Mouse (Mus musculus) hindbrain, embryonic 15.5 days (tissue): ENCODE results near the gene Slc22a5. TPM values are rescaled to one million over a fixed set of nuclear protein-coding genes. Genes with fewer than 3 reads are reported as not detected.
A peak's percentile ranks its signal among the peaks of the same experiment; 100 is the strongest.

Experiments
- ATAC-seq: fragments of 200-750 bp; cut with Nextera tagmentation; 2 replicates; pipeline ENCODE4 v1.8.0; 2017; ENCODE audit warnings: low read depth, moderate number of reproducible peaks, moderate TSS enrichment; ENCODE audit not compliant: low FRiP score
- H3K27ac ChIP-seq: fragments of 300-500 bp; sonication (generic); replicated peaks from 2 replicates; pipeline ENCODE4 v1.5.1; 2015; ENCODE audit warnings: mild to moderate bottlenecking, inconsistent platforms
- H3K27me3 ChIP-seq: fragments of 300-500 bp; sonication (generic); 2 replicates; pipeline ENCODE4 v1.6.1; 2015; ENCODE audit warnings: control low read depth, inconsistent platforms
- H3K36me3 ChIP-seq: fragments of 300-500 bp; sonication (generic); 2 replicates; pipeline ENCODE4 v1.6.1; 2015; ENCODE audit warnings: control low read depth, inconsistent platforms
- H3K4me1 ChIP-seq: fragments of 300-500 bp; sonication (generic); replicated peaks from 2 replicates; pipeline ENCODE4 v1.6.1; 2015; ENCODE audit warnings: control low read depth, inconsistent platforms
- H3K4me2 ChIP-seq: fragments of 300-500 bp; sonication (generic); 2 replicates; pipeline ENCODE4 v1.6.1; 2015; ENCODE audit warnings: moderate library complexity, mild to moderate bottlenecking, inconsistent platforms
- H3K4me3 ChIP-seq: fragments of 300-500 bp; sonication (generic); 2 replicates; pipeline ENCODE4 v1.5.1; 2015; ENCODE audit warnings: mild to moderate bottlenecking, inconsistent platforms
- H3K9ac ChIP-seq: fragments of 300-500 bp; sonication (generic); 2 replicates; pipeline ENCODE4 v1.6.1; 2015; ENCODE audit warnings: inconsistent platforms
- H3K9me3 ChIP-seq: fragments of 300-500 bp; sonication (generic); 2 replicates; pipeline ENCODE4 v1.6.1; 2016; ENCODE audit warnings: control low read depth, inconsistent platforms
- WGBS: fragments of 180-500 bp; shearing (Covaris S2); methylation state at CpG from one replicate; pipeline ENCODE4 v1.1.7; 2015; 5-methylcytosine and 5-hydroxymethylcytosine counted together
- polyA plus RNA-seq: library from polyadenylated mRNA; unstranded; fragments of >200 nt; fragmentation: Nextera tagmentation; extraction: Ambion mirVana; gene quantifications from 2 replicates; pipeline ENCODE4 v1.2.1, GENCODE M21; 2015

The Slc22a5 gene
- polyA plus RNA-seq, 1 experiment from 2014 or later: 12.1 TPM

GRCm38 (mm10) chr11:53853665-53854064 is 37.8 kb downstream of the Slc22a5 start:
- Histone ChIP-seq H3K27ac (no peak overlapping the region), H3K9me3 (no peaks in the 10 kb centered on the region), H3K9ac (no peak overlapping the region), H3K4me3 (no peak overlapping the region), H3K4me2 (no peak overlapping the region), H3K36me3 (no peaks in the 10 kb centered on the region), H3K27me3 (0 out of 2 replicates have a peak, but pooled peaks cover 3% of the 10 kb centered on the region), H3K4me1 (no peaks in the 10 kb centered on the region)
- WGBS: 68% methylated on average over 5 of the region's 5 CpGs
- ATAC-seq: no peak

GRCm38 (mm10) chr11:53851795-53852194 is 39.7 kb downstream of the Slc22a5 start:
- Histone ChIP-seq H3K36me3 (no peaks in the 10 kb centered on the region), H3K9me3 (no peaks in the 10 kb centered on the region), H3K4me2 (no peak overlapping the region), H3K4me1 (no peaks in the 10 kb centered on the region), H3K27ac (no peak overlapping the region), H3K9ac (no peak overlapping the region), H3K4me3 (no peak overlapping the region), H3K27me3 (0 out of 2 replicates have a peak, but pooled peaks cover 3% of the 10 kb centered on the region)
- no peak for ATAC-seq
- WGBS: 57% methylated on average over 5 of the region's 5 CpGs

GRCm38 (mm10) chr11:53849588-53850320 is 41.7 kb downstream of the Slc22a5 start:
- Histone ChIP-seq H3K4me1 (no peaks in the 10 kb centered on the region), H3K36me3 (no peaks in the 10 kb centered on the region), H3K4me2 (peak overlapping the region; percentile 33; the same call in 1 of the 2 replicates), H3K27me3 (0 out of 2 replicates have a peak, but pooled peaks cover 3% of the 10 kb centered on the region), H3K27ac (no peak overlapping the region), H3K9me3 (no peaks in the 10 kb centered on the region), H3K9ac (no peak overlapping the region), H3K4me3 (no peak overlapping the region)
- peak; percentile 61; the same call in 1 of the 2 replicates for ATAC-seq
- 25% methylated on average over 9 of the region's 9 CpGs for WGBS

- ATAC-seq: no peak
- no peaks in the 10 kb centered on the region for H3K9me3 ChIP-seq
- no peaks in the 10 kb centered on the region for H3K27me3 ChIP-seq
- no peak overlapping the region for H3K4me2 ChIP-seq
- no peaks in the 10 kb centered on the region for H3K36me3 ChIP-seq
- H3K9ac ChIP-seq: no peak overlapping the region
- H3K27ac ChIP-seq: no peak overlapping the region
- WGBS: 85% methylated on average over 6 of the region's 6 CpGs
- no peak overlapping the region for H3K4me3 ChIP-seq
- no peaks in the 10 kb centered on the region for H3K4me1 ChIP-seq
Observed at GRCm38 (mm10) chr11:53845680-53846079, 45.8 kb downstream of the Slc22a5 start.

GRCm38 (mm10) chr11:53843106-53843505 is 48.4 kb downstream of the Slc22a5 start:
- H3K9me3 ChIP-seq: no peaks in the 10 kb centered on the region

GRCm38 (mm10) chr11:53842161-53842581 is 49.3 kb downstream of the Slc22a5 start:
- Histone ChIP-seq H3K36me3 (no peaks in the 10 kb centered on the region), H3K9ac (no peak overlapping the region), H3K27ac (no peak overlapping the region), H3K4me2 (no peak overlapping the region), H3K4me3 (no peak overlapping the region), H3K4me1 (no peaks in the 10 kb centered on the region), H3K27me3 (no peaks in the 10 kb centered on the region), H3K9me3 (no peaks in the 10 kb centered on the region)
- WGBS: 38% methylated on average over 4 of the region's 4 CpGs
- no peak for ATAC-seq

More at GRCm38 (mm10) chr11:53843106-53843505, 48.4 kb downstream of the Slc22a5 start:
- no peak overlapping the region for H3K4me2 ChIP-seq
- H3K27ac ChIP-seq: no peak overlapping the region
- WGBS: 80% methylated on average over 10 of the region's 10 CpGs
- H3K9ac ChIP-seq: no peak overlapping the region
- no peaks in the 10 kb centered on the region for H3K36me3 ChIP-seq
- no peaks in the 10 kb centered on the region for H3K4me1 ChIP-seq
- no peak for ATAC-seq
- no peaks in the 10 kb centered on the region for H3K27me3 ChIP-seq
- no peak overlapping the region for H3K4me3 ChIP-seq

GRCm38 (mm10) chr11:53841514-53841913 is 49.9 kb downstream of the Slc22a5 start:
- no peak overlapping the region for H3K27ac ChIP-seq
- no peaks in the 10 kb centered on the region for H3K27me3 ChIP-seq
- H3K9ac ChIP-seq: no peak overlapping the region
- no peaks in the 10 kb centered on the region for H3K9me3 ChIP-seq
- no peak overlapping the region for H3K4me3 ChIP-seq
- no peak overlapping the region for H3K4me2 ChIP-seq
- WGBS: 81% methylated on average over 12 of the region's 12 CpGs
- no peaks in the 10 kb centered on the region for H3K4me1 ChIP-seq
- ATAC-seq: no peak
- no peaks in the 10 kb centered on the region for H3K36me3 ChIP-seq

GRCm38 (mm10) chr11:53839663-53840642 is 51.5 kb downstream of the Slc22a5 start:
- Histone ChIP-seq H3K4me2 (no peak overlapping the region), H3K36me3 (no peaks in the 10 kb centered on the region), H3K27ac (no peak overlapping the region), H3K9me3 (no peaks in the 10 kb centered on the region), H3K27me3 (no peaks in the 10 kb centered on the region), H3K9ac (no peak overlapping the region), H3K4me3 (no peak overlapping the region), H3K4me1 (no peaks in the 10 kb centered on the region)
- WGBS: 72% methylated on average over 8 of the region's 8 CpGs
- no peak for ATAC-seq

GRCm38 (mm10) chr11:53839147-53839546 is 52.3 kb downstream of the Slc22a5 start:
- no peak overlapping the region for H3K27ac ChIP-seq

GRCm38 (mm10) chr11:53837731-53838130 is 53.7 kb downstream of the Slc22a5 start:
- H3K27me3 ChIP-seq: no peaks in the 10 kb centered on the region
- no peak overlapping the region for H3K4me2 ChIP-seq
- no peak overlapping the region for H3K27ac ChIP-seq
- ATAC-seq: no peak
- H3K4me1 ChIP-seq: no peaks in the 10 kb centered on the region
- WGBS: 89% methylated on average over 5 of the region's 5 CpGs
- H3K9ac ChIP-seq: no peak overlapping the region
- H3K4me3 ChIP-seq: no peak overlapping the region
- H3K9me3 ChIP-seq: no peaks in the 10 kb centered on the region
- H3K36me3 ChIP-seq: no peaks in the 10 kb centered on the region

More at GRCm38 (mm10) chr11:53839147-53839546, 52.3 kb downstream of the Slc22a5 start:
- H3K4me3 ChIP-seq: no peak overlapping the region
- H3K9me3 ChIP-seq: no peaks in the 10 kb centered on the region
- H3K4me2 ChIP-seq: no peak overlapping the region
- no peak overlapping the region for H3K9ac ChIP-seq
- WGBS: 86% methylated on average over 6 of the region's 6 CpGs
- no peaks in the 10 kb centered on the region for H3K4me1 ChIP-seq
- H3K27me3 ChIP-seq: no peaks in the 10 kb centered on the region
- no peaks in the 10 kb centered on the region for H3K36me3 ChIP-seq
- ATAC-seq: no peak

- Histone ChIP-seq H3K4me2 (no peak overlapping the region), H3K36me3 (no peaks in the 10 kb centered on the region), H3K4me3 (no peak overlapping the region), H3K9me3 (no peaks in the 10 kb centered on the region), H3K9ac (no peak overlapping the region), H3K27ac (no peak overlapping the region), H3K4me1 (no peaks in the 10 kb centered on the region), H3K27me3 (no peaks in the 10 kb centered on the region)
- ATAC-seq: no peak
- 95% methylated on average over 4 of the region's 4 CpGs for WGBS
Observed at GRCm38 (mm10) chr11:53835379-53836010, 56.0 kb downstream of the Slc22a5 start.
